10 mouse cellular contexts compared by ENCODE assay signal in genomic region chr15:78787287-78787856, GRCm38 (mm10). TPM values are rescaled to one million over a fixed set of nuclear protein-coding genes. Genes with fewer than 3 reads are reported as not detected.
DNase-seq lines count a peak whose midpoint lies in the region; ATAC-seq and TF ChIP-seq lines count a peak whose summit lies in the region.
"Had no signal": no experiment of that assay in that cellular context is flagged by ENCODE, and none has a peak within 500 bp of the region (broad histone marks: within the 10 kb centered on the region; RNA-seq: fewer than 3 reads in every experiment).

No protein-coding gene starts in this region.

- no peaks in the 10 kb centered on the region for H3K9me3 ChIP-seq in embryonic facial prominence, embryonic 14.5 days (ENCODE audit: control insufficient read depth, low read length)
- no peaks in the 10 kb centered on the region for H3K9me3 ChIP-seq in hindbrain, embryonic 14.5 days (ENCODE audit: control insufficient read depth, low read length)
- no peaks in the 10 kb centered on the region for H3K9me3 ChIP-seq in limb, embryonic 10.5 days (replicated peaks)
- H3K9me3 ChIP-seq: G1E had no signal

- H3K27ac ChIP-seq in layer of hippocampus, adult 2 months: peak overlapping the region; percentile 54; the same call in 1 of the 2 replicates
- H3K27ac ChIP-seq in embryonic facial prominence, embryonic 14.5 days (replicated peaks; ENCODE audit: low read depth, low read length): peak overlapping the region; percentile 35; the same call in 1 of the 2 replicates
- peak overlapping the region; percentile 32; the same call in 1 of the 2 replicates for H3K27ac ChIP-seq in hindbrain, embryonic 14.5 days
- H3K27ac ChIP-seq in limb, embryonic 10.5 days: peak overlapping the region; percentile 28

- no peak for TF ChIP-seq CTCF in layer of hippocampus, adult 2 months (conservative IDR thresholded peaks at IDR 0.05)

- H3K36me3 ChIP-seq in embryonic facial prominence, embryonic 14.5 days (ENCODE audit: control insufficient read depth, insufficient read depth, low read length): no peaks in the 10 kb centered on the region
- H3K36me3 ChIP-seq in hindbrain, embryonic 14.5 days (replicated peaks; ENCODE audit: control insufficient read depth, insufficient read depth): no peaks in the 10 kb centered on the region
- H3K36me3 ChIP-seq in limb, embryonic 10.5 days: no peaks in the 10 kb centered on the region
- H3K36me3 ChIP-seq: G1E had no signal

- H3K9ac ChIP-seq in embryonic facial prominence, embryonic 14.5 days (ENCODE audit: low read depth, low read length): peak overlapping the region; percentile 15; the same call in 1 of the 2 replicates
- H3K9ac ChIP-seq in hindbrain, embryonic 14.5 days: no peak overlapping the region

- no peaks in the 10 kb centered on the region for H3K27me3 ChIP-seq in embryonic facial prominence, embryonic 14.5 days (replicated peaks; ENCODE audit: control insufficient read depth, insufficient read depth, low read length)
- H3K27me3 ChIP-seq in hindbrain, embryonic 14.5 days (ENCODE audit: control insufficient read depth, insufficient read depth, low read length): no peaks in the 10 kb centered on the region
- peaks cover 43% of the 10 kb centered on the region for H3K27me3 ChIP-seq in limb, embryonic 10.5 days (ENCODE audit: low read depth, poor library complexity, severe bottlenecking)

- DNase-seq in layer of hippocampus, adult 2 months (ENCODE audit: low spot score in 2 of 2): no peak
- no peak for DNase-seq in layer of hippocampus, postnatal 10 days (ENCODE audit: low spot score in 2 of 2)
- no peak for DNase-seq in embryonic facial prominence, embryonic 14.5 days (ENCODE audit: low spot score)
- DNase-seq in hindbrain, embryonic 14.5 days (ENCODE audit: low spot score): no peak
- DNase-seq in limb, embryonic 10.5 days (ENCODE audit: low spot score): no peak
- no peak for DNase-seq in thymus, postnatal 36 days
- DNase-seq in layer of hippocampus, adult 9-11 months: no peak
- DNase-seq: thymus, adult 18-20 months had no signal

- no peak for ATAC-seq in embryonic facial prominence, embryonic 14.5 days (ENCODE audit: low read depth)
- no peak for ATAC-seq in hindbrain, embryonic 14.5 days (ENCODE audit: low FRiP score)
- ATAC-seq in cerebellum, adult (ENCODE audit: insufficient number of reproducible peaks, low FRiP score, low TSS enrichment): no peak

- H3K4me3 ChIP-seq in layer of hippocampus, adult 2 months: no peak overlapping the region
- no peak overlapping the region for H3K4me3 ChIP-seq in embryonic facial prominence, embryonic 14.5 days (ENCODE audit: low read depth, low read length)
- H3K4me3 ChIP-seq in hindbrain, embryonic 14.5 days (replicated peaks; ENCODE audit: low read length): no peak overlapping the region
- H3K4me3 ChIP-seq in limb, embryonic 10.5 days: no peak overlapping the region

- WGBS in embryonic facial prominence, embryonic 14.5 days: 63% methylated on average over 8 of the region's 9 CpGs
- WGBS in hindbrain, embryonic 14.5 days: 65% methylated on average over 9 of the region's 9 CpGs
- 67% methylated on average over 9 of the region's 9 CpGs for WGBS in limb, embryonic 10.5 days

- no peaks in the 10 kb centered on the region for H3K4me1 ChIP-seq in embryonic facial prominence, embryonic 14.5 days (ENCODE audit: control insufficient read depth, insufficient read depth, low read length)
- peaks cover 10% of the 10 kb centered on the region; the same call in 1 of the 2 replicates for H3K4me1 ChIP-seq in hindbrain, embryonic 14.5 days (replicated peaks; ENCODE audit: control insufficient read depth, insufficient read depth, low read length)
- H3K4me1 ChIP-seq in limb, embryonic 10.5 days: peaks cover 49% of the 10 kb centered on the region

- no peak overlapping the region for H3K4me2 ChIP-seq in embryonic facial prominence, embryonic 14.5 days (ENCODE audit: low read depth, low read length)
- H3K4me2 ChIP-seq in hindbrain, embryonic 14.5 days (replicated peaks): no peak overlapping the region

RNA-seq across cellular contexts. Expression of gene Mfng, which starts 14.1 kb away (rescaled TPM):
- 1 to 10 TPM; 4.4 to 4.7 TPM for total RNA-seq in layer of hippocampus, adult 2 months (2021)
- 10 to 100 TPM in 1 of 2 experiments, 1 to 10 TPM in 1; 9.2 to 10.4 TPM for total RNA-seq in layer of hippocampus, postnatal 10 days (2021)
- 13.6 and 13.7 TPM in 2 replicates for polyA plus RNA-seq in embryonic facial prominence, embryonic 14.5 days (2014; fragmentation: Nextera tagmentation; extraction: Ambion mirVana)
- polyA plus RNA-seq in hindbrain, embryonic 14.5 days (2014; fragmentation: Nextera tagmentation; extraction: Ambion mirVana): 11.7 and 12.5 TPM in 2 replicates
- 11.1 and 13.1 TPM in 2 replicates for polyA plus RNA-seq in limb, embryonic 10.5 days (2016; fragmentation: Nextera tagmentation; extraction: Ambion mirVana)
- total RNA-seq: G1E had no signal
- polyA plus RNA-seq: G1E had no signal

RNA-seq across cellular contexts. Expression of gene Card10, which starts 15.5 kb away (rescaled TPM):
- 1 to 10 TPM; 5.4 to 5.5 TPM for total RNA-seq in layer of hippocampus, adult 2 months (2021)
- 1 to 10 TPM; 5.8 to 6.0 TPM for total RNA-seq in layer of hippocampus, postnatal 10 days (2021)
- 6.1 and 6.3 TPM in 2 replicates for polyA plus RNA-seq in embryonic facial prominence, embryonic 14.5 days (2014; fragmentation: Nextera tagmentation; extraction: Ambion mirVana)
- polyA plus RNA-seq in hindbrain, embryonic 14.5 days (2014; fragmentation: Nextera tagmentation; extraction: Ambion mirVana): 2.5 and 2.6 TPM in 2 replicates
- 4.7 and 5.3 TPM in 2 replicates for polyA plus RNA-seq in limb, embryonic 10.5 days (2016; fragmentation: Nextera tagmentation; extraction: Ambion mirVana)
- total RNA-seq: G1E had no signal
- polyA plus RNA-seq: G1E had no signal

RNA-seq across cellular contexts. Expression of gene Cdc42ep1, which starts 55.1 kb away (rescaled TPM):
- 10 to 100 TPM; 12.2 to 13.7 TPM for total RNA-seq in layer of hippocampus, adult 2 months (2021)
- 1 to 10 TPM; 7.6 to 8.5 TPM for total RNA-seq in layer of hippocampus, postnatal 10 days (2021)
- polyA plus RNA-seq in embryonic facial prominence, embryonic 14.5 days (2014; fragmentation: Nextera tagmentation; extraction: Ambion mirVana): 30.8 and 36.1 TPM in 2 replicates
- polyA plus RNA-seq in hindbrain, embryonic 14.5 days (2014; fragmentation: Nextera tagmentation; extraction: Ambion mirVana): 10.7 and 11.2 TPM in 2 replicates
- 18.8 and 22.0 TPM in 2 replicates for polyA plus RNA-seq in limb, embryonic 10.5 days (2016; fragmentation: Nextera tagmentation; extraction: Ambion mirVana)
- polyA plus RNA-seq: G1E had no signal
